Mouse (Mus musculus) Patski (cell line): ENCODE measurements around the gene Rapgef4. TPM values are rescaled to one million over a fixed set of nuclear protein-coding genes. Genes with fewer than 3 reads are reported as not detected.

ENCODE experiments used
- ATAC-seq: fragments of 100-300 bp; one replicate; pipeline ENCODE4 v1.8.0; 2021
- CTCF ChIA-PET: fragments of 350-600 bp; sonication (Branson Sonifier 250); formaldehyde crosslinking; loops from one replicate; lab custom pipeline; 2022; ENCODE audit warnings: inconsistent platforms; lab: Charles Lee
- POLR2A ChIA-PET: fragments of 350-600 bp; sonication (Branson Sonifier 250); formaldehyde crosslinking; loops from one replicate; lab custom pipeline; 2022; ENCODE audit warnings: antibody characterized with exemption, inconsistent platforms; lab: Charles Lee
- DNase-seq: peaks from one replicate; pipeline ENCODE4 v3.0.0-alpha.2; 2011; ENCODE audit warnings: low read depth, low spot score
- H3K27me3 ChIP-seq: fragments of 371-371 bp; one replicate; pipeline ENCODE4 v1.5.1; 2021
- CTCF ChIP-seq: fragments of 100-300 bp; IDR thresholded peaks from one replicate; pipeline ENCODE4 v1.5.1; 2021
- in situ Hi-C: fragments of 300-500 bp; cut with MboI; formaldehyde crosslinking; loops from 3 replicates; pipeline ENCODE4 v1.11.1; 2018; ENCODE audit warnings: low pct_unique_long_range_greater_than_20kb, mixed read lengths
- polyA plus RNA-seq: library from polyadenylated mRNA; unstranded; gene quantifications from one replicate; pipeline ENCODE4 v1.2.3, GENCODE M21; 2021

Gene Rapgef4
- polyA plus RNA-seq, 1 experiment from 2014 or later: 0.23 TPM

DNA sequence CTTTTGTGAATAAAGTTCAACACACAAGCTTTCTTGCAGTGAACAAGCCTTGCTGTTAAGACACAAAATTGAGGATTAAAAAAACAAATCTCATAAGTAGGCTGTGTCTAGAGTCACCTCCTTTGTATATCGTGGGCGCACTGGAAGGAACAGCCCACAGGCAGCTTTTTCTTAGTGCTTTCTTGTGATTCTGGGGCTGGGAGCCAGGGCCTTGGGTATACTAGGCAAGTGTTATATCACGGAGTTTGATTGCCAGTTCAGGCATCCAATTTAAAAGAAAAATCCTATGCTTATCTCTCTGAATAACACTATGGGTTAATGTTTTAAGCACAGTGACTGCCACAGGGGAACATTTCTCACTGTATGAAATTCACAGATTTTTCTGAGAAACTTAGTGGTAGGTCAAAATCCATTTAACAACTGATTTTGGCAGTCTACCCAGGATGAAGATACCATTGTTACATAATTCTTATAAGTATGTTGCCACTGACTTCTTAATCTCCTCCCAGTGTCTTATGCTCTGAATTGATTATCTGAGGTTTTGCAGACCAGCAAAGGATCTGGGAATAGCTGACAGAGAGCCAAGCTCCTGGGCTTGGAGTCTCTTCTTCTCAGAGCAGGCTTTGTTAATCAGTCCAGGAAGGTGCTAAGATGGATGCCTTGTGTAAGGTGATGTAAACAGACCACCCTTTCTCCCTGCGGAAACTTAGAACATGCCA, 225.6 kb downstream of the Rapgef4 start:
- ATAC-seq (no peak), DNase-seq (no peak)

DNA sequence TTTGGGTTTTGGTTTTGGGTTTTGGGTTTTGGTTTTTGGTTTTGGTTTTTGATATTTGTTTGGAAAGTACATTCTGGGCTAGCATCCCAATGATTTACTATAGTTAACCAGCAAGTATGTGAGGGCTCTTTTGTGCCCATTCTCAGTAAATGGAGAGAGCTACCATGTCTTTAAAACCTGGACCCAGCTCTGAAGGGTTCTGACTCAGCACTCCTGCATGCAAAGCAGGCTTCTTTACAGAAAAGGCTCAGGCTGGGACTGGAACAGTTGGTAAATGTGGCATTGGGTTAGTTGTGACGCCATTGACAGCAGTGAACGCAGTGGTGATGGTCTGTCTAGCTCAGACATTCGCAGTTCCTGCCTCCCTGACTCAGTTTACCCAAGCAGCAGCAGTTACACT, 236.3 kb downstream of the Rapgef4 start:
- POLR2A ChIA-PET: interaction anchor here (0.6 kb wide), 1 partner anchor 228 kb away, joined by 5 read pairs; no protein-coding TSS in a partner anchor
- H3K27me3 ChIP-seq: no peaks in the 10 kb centered on the region
- no peak for ATAC-seq
- TF ChIP-seq CTCF: no peak
- in situ Hi-C loops: no loop called here
- CTCF ChIA-PET: interaction anchor here (0.7 kb wide), 1 partner anchor 14 kb away, joined by 3 read pairs; no protein-coding TSS in a partner anchor
- no peak for DNase-seq

More for the DNA sequence above, 225.6 kb downstream of the Rapgef4 start:
- in situ Hi-C loops: loop anchor here (10.0 kb wide), 1 partner anchor 1078 kb away; no protein-coding TSS in a partner anchor
- ChIA-PET CTCF (interaction anchor here (0.6 to 2.1 kb wide), 3 partner anchors 19 to 301 kb away, joined by 3 to 5 read pairs (median 3); no protein-coding TSS in a partner anchor), POLR2A (interaction anchor here (0.8 kb wide), 1 partner anchor 9 kb away, joined by 3 read pairs; no protein-coding TSS in a partner anchor)
- no peak for TF ChIP-seq CTCF
- H3K27me3 ChIP-seq: no peaks in the 10 kb centered on the region

GRCm38 (mm10) chr2:72219921-72220320, 238.9 kb downstream of the Rapgef4 start:
- no peaks in the 10 kb centered on the region for H3K27me3 ChIP-seq
- POLR2A ChIA-PET: no interaction called here
- in situ Hi-C loops: no loop called here
- CTCF ChIA-PET: interaction anchor here (0.7 to 1.6 kb wide), 2 partner anchors 14 to 219 kb away, joined by 3 read pairs; no protein-coding TSS in a partner anchor
- peak; percentile 86 for TF ChIP-seq CTCF
- DNase-seq (no peak), ATAC-seq (no peak)

- no peaks in the 10 kb centered on the region for H3K27me3 ChIP-seq
- ChIA-PET CTCF (interaction anchor here (0.9 to 1.1 kb wide), 2 partner anchors 14 to 77 kb away, joined by 3 read pairs; no protein-coding TSS in a partner anchor), POLR2A (no interaction called here)
- in situ Hi-C loops: no loop called here
- DNase-seq (no peak), ATAC-seq (no peak)
- TF ChIP-seq CTCF: no peak
Measured at GRCm38 (mm10) chr2:72221283-72221682, 240.2 kb downstream of the Rapgef4 start.

- no peaks in the 10 kb centered on the region for H3K27me3 ChIP-seq
- in situ Hi-C loops: no loop called here
- no peak for TF ChIP-seq CTCF
- no peak for DNase-seq
- no peak for ATAC-seq
- ChIA-PET CTCF (interaction anchor here (0.9 to 1.1 kb wide), 2 partner anchors 14 to 77 kb away, joined by 3 read pairs; no protein-coding TSS in a partner anchor), POLR2A (no interaction called here)
Measured at GRCm38 (mm10) chr2:72221706-72222105, 240.7 kb downstream of the Rapgef4 start.

- ATAC-seq: no peak
Measured at GRCm38 (mm10) chr2:72222276-72222675, 241.2 kb downstream of the Rapgef4 start.

DNA sequence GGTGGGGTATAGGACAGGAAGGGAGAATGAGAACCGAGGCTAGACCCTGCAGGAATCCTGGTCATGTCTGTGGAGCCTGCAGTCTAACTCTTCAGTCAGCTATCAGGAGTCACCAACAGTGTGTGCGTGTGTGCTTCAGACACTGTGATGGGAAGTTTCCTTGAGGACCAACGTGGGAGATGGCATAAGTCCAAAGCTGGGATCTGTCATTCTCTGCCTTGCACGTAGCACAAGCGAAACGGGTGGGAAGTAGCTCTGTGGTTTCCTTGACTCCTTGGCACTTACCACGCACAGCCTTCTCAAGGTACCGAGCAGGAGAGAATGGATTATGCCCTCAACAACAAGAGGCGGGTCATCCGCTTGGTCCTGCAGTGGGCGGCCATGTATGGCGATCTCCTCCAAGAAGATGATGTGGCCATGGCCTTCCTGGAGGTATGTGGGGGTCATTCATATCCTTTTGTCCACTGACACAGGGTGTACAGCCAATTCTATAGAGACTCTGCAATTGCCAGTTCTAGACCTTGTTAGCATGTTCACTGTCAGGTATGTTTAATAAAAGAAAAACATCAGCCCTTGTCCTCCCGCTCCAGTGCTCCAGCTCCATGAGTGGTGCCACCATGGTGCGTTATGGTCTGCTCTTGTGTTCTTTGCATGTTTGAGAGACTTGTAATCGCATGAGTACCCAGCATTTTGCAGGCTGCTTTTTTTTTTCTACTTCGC, 241.9 kb downstream of the Rapgef4 start:
- CTCF ChIA-PET: no interaction called here
- DNase-seq: no peak
- in situ Hi-C loops: no loop called here
- POLR2A ChIA-PET: no interaction called here
- ATAC-seq: no peak
- H3K27me3 ChIP-seq: no peaks in the 10 kb centered on the region
- TF ChIP-seq CTCF: no peak

More at GRCm38 (mm10) chr2:72222276-72222675, 241.2 kb downstream of the Rapgef4 start:
- H3K27me3 ChIP-seq: no peaks in the 10 kb centered on the region
- in situ Hi-C loops: no loop called here
- DNase-seq: no peak
- CTCF ChIA-PET: interaction anchor here (0.9 to 1.1 kb wide), 2 partner anchors 13 to 76 kb away, joined by 3 read pairs; no protein-coding TSS in a partner anchor
- POLR2A ChIA-PET: no interaction called here
- TF ChIP-seq CTCF: no peak

GRCm38 (mm10) chr2:72223479-72223878, 242.4 kb downstream of the Rapgef4 start:
- no peaks in the 10 kb centered on the region for H3K27me3 ChIP-seq
- POLR2A ChIA-PET: no interaction called here
- CTCF ChIA-PET: no interaction called here
- DNase-seq (no peak), ATAC-seq (no peak)
- in situ Hi-C loops: no loop called here
- no peak for TF ChIP-seq CTCF

DNA sequence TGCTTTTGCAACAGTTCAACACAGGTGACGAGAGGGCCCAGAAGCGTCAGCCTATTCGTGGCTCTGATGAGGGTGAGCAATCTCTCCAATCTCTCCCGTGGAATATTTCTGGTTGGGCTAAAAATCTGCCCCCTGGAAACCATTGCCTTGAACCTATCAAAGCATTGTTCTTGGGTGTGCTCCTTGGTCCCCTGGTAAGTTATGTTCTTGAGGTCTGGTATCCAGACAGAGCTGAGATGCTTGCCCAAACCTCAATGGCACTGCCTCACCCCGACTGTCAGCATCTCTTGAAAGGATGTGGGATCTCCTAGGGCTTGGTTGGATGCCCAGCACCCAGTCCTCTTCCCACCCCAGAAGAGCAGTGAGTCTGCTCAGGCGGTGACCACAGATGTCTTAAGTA, 245.0 kb downstream of the Rapgef4 start:
- ChIA-PET POLR2A (no interaction called here), CTCF (interaction anchor here (1.0 to 1.9 kb wide), 2 partner anchors 9 to 19 kb away, joined by 3 to 5 read pairs; no protein-coding TSS in a partner anchor)
- no peak for ATAC-seq
- TF ChIP-seq CTCF: no peak
- no peak for DNase-seq
- in situ Hi-C loops: no loop called here
- H3K27me3 ChIP-seq: no peaks in the 10 kb centered on the region

DNA sequence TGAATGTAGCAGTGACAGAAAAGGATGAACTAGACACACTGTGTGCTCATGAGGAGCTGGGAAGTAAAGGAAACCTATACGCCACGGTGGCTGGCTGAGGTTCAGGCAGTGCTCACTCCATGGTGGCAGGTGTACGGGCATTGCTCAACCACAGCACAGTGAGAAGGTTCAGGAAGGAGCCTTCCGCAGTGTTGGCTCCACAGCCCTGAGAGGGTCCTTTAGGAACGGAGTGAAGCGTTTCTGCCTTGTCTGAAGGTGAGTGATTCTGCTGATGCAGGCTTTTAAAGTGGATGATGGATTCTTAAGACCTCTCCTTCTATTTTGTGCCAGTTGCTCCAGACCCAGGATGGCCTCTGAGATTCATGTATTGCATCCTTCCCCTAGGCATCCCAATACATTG, 246.4 kb downstream of the Rapgef4 start:
- POLR2A ChIA-PET: no interaction called here
- H3K27me3 ChIP-seq: no peaks in the 10 kb centered on the region
- ATAC-seq: no peak
- TF ChIP-seq CTCF: no peak
- no peak for DNase-seq
- CTCF ChIA-PET: no interaction called here
- in situ Hi-C loops: no loop called here
